Mouse (Mus musculus): ENCODE measurements at regions not wholly inside any gene's neighbourhood (a gene's known extent, or its start where the extent isn't known, plus 50 kb on each side); places are given as distances from the start of the nearest gene placed in this dataset.

DNA sequence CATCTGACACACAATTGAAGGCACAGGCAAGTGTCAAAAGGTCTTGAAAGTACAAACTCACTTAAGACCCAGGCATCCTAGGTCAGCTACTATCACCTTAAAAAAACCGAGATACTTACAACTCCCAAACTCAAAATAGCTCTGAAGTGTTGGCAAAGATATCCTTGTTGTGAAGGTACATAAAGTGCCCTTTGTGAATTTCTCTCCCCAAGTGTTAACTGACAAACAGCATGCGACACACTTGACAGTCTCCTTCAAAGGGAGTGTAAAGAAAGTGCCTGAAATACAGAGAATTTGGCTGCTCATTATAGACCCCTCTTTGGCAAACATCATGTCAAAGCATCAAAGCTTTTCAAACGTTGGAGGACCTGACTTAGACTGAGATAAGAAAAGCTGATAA lies 2634.2 kb downstream of the 9330182O14Rik start:
- in situ Hi-C loops (cut with MboI, MseI), result no loop called here

DNA sequence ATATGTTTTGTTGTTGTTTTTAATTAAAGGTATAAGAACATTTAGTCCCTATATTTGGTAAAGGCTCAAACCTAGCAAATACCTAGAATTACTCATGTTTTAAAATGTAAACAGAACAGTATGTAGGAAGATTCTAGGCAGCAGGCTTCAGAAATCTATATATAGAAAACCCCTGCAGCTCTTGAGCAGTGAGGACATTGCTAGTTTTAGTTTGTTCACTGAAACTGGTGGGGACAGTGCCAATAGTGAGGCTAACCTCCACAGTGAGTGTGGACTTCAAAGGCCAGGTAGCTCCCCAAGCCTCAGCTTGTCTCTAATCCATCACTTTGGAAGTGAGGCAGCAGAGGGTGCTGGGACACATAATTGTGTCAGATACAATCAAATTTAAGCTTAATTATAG lies 2645.7 kb downstream of the 9330182O14Rik start:
- in situ Hi-C loops (cut with MboI, MseI), result no loop called here

DNA sequence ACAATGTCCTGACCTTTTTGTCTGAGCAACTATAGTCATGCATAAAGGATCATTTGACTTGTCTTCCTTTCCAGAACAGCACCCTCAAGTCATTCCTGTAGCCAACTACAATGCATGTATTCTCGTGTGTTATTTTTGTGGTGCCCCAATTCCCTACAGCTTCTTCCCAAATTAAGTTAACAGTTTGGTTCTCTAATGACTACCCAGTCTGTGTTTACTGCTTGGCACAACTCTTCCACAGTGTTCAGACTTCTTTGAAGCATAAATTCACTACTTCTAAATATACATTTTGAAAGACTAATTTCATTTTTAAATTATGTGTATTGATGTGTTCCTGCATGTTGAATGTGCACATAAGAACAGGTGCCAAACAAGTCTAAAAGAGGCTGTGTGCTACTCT lies 2667.1 kb downstream of the 9330182O14Rik start:
- in situ Hi-C loops (cut with MboI, MseI), result no loop called here

DNA sequence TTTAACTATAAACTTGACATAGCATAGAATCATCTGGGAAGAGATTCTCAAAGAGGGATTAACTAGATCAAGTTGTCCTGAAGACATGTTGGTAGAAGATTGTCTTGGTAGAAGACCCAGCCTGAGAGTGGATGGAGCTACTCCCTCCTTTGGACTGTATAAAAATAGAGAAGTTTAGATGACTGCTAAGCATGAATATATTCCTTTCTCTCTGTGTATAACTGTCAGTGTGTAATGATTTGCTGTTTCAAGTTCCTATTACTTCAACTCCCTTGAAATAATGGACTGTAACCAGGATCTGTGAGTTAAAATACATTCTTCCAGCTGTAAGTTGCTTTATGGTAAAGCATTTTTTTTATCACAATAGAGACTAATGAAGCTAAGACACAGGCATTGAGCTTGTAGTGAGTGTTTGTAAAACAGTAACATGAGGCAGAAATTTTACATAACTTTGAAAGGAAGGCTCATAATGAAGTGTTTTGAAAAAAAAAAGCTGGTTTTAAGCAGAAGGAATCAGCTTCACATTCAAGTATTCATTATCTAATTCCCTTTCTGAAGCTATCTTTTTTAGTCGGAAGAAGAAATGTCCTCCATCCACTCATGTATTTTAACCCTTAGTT lies 2676.8 kb downstream of the 9330182O14Rik start:
- in situ Hi-C loops (cut with MboI, MseI), result no loop called here

DNA sequence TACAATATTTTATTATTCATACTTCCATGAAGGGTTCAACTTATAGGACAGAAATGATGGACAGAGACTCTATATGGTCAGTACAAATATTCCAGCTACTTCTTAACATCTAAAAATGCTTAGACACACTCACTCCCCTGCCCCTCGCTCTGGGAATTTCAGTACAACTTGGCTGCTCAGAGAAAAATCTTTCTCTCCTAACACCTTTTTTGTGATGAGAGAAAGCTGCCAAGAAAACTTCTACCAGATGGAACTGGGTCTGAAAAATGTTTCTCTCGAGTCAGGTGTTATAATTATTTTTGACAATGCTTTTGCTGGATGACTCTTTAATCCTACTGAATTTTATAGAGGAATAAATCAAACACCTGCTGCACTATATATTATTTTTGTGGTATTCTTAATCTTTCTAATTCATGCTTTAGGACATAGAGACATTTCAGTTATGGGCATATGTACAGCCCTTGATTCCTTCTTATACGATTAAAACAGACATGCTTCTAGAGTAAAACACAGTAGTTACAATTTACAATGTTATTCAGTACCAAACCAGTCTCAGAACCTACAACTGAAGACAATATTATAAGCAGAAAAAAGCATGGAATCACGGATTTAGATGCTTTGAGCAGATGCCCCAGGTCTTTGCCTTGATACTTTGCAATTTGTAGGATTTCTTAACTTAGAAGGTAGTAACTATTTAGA lies 2681.0 kb downstream of the 9330182O14Rik start:
- in situ Hi-C loops (cut with MboI, MseI), result no loop called here

DNA sequence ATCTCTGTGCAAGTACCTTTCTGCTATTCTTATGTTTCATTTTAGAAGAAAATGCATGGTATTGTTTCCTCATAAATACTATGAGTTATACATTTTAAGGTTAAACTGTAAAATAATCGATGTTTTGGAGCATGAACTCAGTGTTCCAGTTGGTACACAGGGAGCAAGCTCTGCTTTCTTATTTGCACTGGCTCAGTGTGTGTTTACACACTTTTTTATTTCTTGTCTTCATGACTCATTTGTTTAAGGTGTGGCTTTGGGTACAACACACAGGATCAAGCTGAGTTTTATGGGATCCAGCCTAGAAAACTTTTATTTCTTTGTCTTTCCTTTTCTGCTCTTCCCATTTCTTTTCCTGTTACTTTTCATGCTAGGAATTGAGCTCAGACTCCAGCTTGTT lies 2704.7 kb downstream of the 9330182O14Rik start:
- in situ Hi-C loops (cut with MboI, MseI), result no loop called here

DNA sequence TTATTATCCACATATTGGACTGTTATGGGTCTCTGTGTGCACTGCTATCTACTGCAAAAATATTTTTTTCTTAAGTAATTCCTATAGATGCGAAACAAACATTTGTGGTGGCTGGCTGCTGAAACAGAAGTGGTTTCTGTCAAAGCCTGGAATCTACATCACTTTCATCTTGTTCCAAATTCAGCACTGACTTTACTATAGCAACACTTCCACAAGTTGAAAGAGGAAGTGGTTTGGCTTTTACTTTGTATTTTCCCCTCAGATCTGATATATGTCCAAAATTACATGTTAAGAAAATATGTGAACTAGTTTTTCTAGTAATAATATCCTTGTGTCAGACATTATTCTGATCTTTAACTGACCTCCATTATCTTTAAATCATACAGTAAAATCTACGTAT lies 2715.8 kb downstream of the 9330182O14Rik start:
- in situ Hi-C loops (cut with MboI, MseI), result no loop called here

DNA sequence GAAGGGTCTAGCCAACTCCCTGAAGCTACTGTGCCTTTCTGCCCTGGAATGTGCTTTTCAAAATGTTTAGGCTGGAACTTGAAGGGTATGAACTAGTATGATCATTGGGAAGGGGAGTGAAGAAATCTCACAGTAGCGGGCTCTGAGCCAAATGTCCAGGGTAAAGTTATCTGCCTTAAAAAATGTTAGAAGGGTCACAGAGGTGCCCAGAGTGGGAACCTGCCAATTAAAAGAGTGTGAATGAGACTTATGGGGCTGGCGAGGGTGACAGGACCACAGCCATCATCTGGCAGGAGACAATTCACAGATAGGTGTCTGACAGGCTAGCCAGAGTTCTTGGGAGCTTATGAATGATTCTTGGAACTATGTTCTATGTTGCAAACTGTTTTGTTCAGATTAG lies 2738.3 kb downstream of the 9330182O14Rik start:
- in situ Hi-C loops (cut with MboI, MseI), result no loop called here

DNA sequence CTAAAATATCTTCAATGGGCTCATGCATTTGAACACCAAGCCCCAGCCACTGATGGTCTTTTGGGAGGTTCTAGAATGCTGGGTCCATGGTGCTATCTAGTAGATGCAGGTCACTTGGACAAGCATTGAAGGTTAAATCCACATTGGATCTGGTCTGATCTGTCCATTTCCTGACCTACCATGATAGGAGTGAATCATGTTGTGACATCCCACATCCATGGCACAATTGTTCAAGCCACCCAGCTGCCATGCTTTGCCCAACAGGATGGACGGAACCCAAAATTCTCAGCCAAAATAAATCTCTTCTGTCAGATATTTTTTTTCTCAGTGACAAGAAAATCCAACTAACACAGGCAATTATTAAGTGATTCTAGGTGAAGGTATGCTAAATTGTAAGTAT lies 2760.4 kb downstream of the 9330182O14Rik start:
- in situ Hi-C loops (cut with MboI, MseI), result no loop called here

DNA sequence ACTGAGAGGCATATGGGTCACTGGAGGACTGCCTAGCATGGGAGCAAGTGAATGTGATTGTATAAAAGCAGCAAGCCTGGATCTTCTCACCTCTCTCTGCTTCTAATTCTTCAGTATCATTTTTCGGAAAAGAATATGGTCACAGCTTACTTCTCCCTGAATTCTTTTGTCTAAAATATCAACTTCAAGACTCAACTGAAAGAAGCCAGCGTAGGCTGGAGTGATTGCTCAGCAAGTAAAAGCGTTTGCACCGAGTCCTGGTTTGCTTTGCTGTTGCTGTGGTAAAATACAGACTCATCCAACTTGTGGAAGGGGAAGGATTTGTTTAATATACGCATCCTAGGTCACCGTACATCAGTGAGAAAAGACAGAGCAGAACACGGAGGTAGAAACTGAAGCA lies 2765.9 kb downstream of the 9330182O14Rik start:
- in situ Hi-C loops (cut with MboI, MseI), result loop anchor here (25.0 kb wide), 1 partner anchor 913 kb away; no protein-coding TSS in a partner anchor

DNA sequence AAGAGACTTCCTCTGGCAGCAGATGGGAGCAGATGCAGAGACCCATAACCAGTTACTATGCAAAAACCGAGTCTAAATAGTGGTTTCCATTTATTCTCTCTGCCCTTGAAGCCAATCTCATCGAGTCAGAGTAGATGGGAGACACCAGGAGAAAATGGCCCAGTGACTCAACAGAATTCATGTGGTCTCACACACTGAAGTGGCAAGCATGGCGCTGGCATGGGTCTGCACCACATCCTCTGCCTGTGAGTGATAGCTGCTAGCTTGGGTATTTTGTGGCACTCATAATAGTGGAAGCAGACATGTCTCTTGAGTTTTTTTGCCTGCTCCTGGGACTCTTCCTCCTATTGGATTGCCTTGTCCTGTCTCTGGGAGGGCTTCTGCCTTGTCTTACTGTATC lies 2767.6 kb downstream of the 9330182O14Rik start:
- in situ Hi-C loops (cut with MboI, MseI), result loop anchor here (25.0 kb wide), 1 partner anchor 914 kb away; no protein-coding TSS in a partner anchor

DNA sequence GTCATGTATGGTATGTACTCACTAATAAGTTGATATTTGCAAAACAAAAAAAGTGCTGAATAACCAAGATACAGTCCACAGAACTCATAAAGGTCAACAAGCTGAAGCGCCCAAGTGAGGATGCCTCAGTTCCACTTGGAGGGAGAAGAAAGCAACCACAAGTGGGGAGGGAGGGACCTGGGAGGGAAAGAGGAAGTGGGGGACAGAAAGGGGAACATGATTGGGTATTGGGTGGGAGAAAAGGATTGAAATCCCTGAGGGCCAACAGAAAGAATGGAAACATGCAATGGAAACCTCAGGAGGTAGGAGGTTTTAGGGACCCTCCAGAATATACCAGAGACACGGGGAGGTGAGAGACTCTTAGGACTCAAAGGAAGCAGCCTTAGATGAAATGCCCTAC lies 2777.2 kb downstream of the 9330182O14Rik start:
- in situ Hi-C loops (cut with MboI, MseI), result loop anchor here (25.0 kb wide), 1 partner anchor 924 kb away; no protein-coding TSS in a partner anchor

DNA sequence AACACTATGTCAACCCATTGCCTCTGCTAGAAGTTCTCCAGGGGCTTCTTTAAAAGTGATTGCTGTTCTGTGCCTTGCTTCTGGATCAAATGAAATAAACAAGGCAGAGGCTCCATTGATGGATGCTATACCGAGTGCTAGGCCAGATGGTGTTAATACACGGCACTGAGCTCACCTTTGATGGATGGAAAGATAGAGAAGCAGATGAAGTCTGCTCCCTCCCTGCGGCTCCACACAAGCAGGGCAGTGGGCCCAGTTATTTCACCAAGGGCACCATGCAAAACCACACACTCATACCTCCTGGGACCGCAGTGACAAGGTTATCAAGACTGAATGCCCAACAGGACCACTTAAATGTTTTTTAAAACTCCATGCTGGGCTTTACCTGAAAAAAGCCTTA lies 2778.7 kb downstream of the 9330182O14Rik start:
- in situ Hi-C loops (cut with MboI, MseI), result loop anchor here (25.0 kb wide), 1 partner anchor 926 kb away; no protein-coding TSS in a partner anchor

DNA sequence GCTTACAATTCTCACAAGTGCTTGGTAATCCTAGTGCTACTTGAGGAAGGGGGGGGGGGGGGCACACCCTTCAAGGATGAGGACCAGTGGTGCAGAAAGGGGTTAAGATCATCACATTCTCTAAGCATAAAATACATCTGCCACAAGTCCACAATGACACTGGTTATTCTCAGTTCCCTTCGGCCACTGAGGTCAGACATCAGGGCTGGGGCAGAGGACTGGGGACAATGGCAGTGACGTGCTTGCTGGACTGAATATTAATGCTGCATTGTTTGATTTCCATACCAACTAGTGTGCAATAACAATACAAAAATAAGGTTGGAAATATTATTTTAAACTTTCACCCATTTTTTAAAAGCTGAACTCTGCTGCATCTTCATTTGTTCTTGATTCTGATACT lies 2779.1 kb downstream of the 9330182O14Rik start:
- in situ Hi-C loops (cut with MboI, MseI), result loop anchor here (25.0 kb wide), 1 partner anchor 926 kb away; no protein-coding TSS in a partner anchor

DNA sequence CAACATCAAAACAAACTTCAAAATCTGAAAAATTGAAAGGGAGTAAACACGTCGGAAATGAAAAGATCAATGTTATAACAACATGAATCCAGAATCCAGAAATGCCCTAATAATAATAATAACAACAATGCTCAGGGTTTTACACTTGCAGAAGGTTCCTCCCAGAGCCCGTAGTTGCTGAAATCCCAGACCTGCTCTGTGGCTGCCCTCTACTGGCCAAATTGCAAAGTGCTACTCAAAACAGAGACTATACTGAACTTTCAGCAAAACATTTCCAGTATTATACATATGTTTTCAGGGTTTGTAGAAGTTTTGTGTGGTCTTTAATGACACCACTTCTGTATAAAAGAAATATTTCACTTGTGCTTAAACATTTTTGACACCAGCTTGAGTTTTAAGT lies 2779.9 kb downstream of the 9330182O14Rik start:
- in situ Hi-C loops (cut with MboI, MseI), result loop anchor here (25.0 kb wide), 1 partner anchor 927 kb away; no protein-coding TSS in a partner anchor

DNA sequence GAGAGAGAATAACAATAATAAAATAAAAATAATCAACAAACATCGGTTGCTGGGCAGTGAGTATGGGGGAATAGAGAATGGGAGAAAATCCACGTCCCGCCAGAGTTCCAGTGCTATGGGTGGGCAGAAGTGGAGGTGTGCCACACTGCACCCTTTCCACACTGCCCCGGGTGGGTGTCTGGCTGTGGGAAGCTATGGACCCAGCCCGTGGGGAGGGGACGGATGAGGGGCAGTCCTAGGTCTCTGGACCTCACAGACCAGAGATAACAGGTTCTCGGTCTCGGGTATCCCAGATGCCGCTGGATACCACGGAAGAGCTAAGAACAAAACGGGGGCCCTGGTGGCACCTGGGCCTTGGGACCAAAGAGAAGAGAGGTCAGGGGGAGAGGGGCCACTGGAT lies 2781.0 kb downstream of the 9330182O14Rik start:
- in situ Hi-C loops (cut with MboI, MseI), result loop anchor here (25.0 kb wide), 1 partner anchor 928 kb away; no protein-coding TSS in a partner anchor

DNA sequence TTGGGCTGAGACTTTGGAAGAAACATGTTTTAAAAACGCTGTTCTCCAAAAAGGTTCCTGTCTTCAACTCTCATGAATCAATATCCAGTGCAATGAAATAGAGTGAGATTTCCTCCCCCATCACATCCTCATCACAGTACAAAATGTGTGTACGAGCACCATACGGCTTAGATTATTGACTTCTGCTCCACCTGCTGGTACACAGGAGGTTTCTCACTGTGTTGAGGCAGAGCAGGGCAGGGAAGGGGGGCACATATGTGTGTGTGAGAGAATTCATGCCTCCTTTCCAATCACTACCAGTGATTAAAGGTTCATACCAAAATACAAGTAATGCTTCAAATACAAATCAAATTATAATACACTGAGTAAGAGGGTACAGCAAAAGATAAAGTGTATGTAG lies 2787.5 kb downstream of the 9330182O14Rik start:
- in situ Hi-C loops (cut with MboI, MseI), result loop anchor here (25.0 kb wide), 1 partner anchor 934 kb away; no protein-coding TSS in a partner anchor

DNA sequence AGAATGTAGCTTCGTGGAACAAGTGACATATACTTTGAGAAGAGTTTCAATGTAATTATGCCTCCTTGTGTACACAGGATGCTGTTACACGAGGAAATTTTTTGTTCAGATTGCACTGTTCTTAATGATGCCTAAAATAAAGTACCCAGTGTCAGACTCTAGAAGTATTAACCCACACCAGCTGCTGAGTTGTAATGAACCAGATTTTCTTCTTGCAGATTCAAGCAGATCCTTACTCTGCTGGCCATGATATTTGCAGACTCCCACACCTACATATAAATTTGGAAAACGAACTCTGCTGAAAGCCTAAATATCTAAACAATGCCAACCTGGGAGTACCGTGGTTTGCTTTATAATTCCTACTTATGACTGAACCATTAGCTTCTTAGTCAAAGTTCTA lies 2794.2 kb downstream of the 9330182O14Rik start:
- in situ Hi-C loops (cut with MboI, MseI), result no loop called here

DNA sequence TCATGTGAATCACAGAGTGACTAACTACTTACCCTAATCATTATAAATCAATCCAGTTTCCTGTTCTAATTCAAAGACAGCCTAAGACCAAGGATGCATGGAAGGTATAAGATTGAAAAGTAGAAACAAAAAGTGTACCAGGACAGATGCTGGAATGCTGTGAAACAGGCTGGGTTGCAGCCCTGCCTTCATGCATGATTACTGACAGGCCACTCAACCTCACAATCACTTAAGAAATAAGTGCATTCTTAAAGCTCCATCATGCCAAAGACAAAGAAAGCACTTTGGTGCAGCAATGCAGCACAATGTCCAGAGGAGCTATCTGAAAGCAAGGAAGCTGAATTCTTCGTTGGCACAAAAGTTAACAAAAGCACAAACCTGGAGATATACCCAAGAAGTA lies 2810.4 kb downstream of the 9330182O14Rik start:
- in situ Hi-C loops (cut with MboI, MseI), result no loop called here

DNA sequence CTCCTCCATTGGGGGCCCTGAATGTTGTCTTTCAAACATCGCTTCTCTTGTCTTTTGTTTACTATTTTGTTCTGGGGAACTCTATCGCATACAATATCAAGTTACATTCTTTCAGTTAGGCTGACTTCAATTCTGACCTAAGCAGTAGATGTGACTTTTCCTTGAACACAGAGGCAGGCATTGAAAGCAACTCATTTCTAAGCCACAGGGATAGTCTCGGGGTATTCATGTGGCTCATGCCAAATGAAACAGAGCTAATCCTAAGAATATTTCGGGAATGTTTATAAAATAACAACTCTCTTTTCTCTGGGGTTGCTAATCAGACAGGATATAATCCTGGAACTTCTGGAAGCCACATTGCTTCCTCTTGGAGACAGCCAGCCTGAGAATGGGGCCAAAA lies 2821.0 kb downstream of the 9330182O14Rik start:
- in situ Hi-C loops (cut with MboI, MseI), result no loop called here

DNA sequence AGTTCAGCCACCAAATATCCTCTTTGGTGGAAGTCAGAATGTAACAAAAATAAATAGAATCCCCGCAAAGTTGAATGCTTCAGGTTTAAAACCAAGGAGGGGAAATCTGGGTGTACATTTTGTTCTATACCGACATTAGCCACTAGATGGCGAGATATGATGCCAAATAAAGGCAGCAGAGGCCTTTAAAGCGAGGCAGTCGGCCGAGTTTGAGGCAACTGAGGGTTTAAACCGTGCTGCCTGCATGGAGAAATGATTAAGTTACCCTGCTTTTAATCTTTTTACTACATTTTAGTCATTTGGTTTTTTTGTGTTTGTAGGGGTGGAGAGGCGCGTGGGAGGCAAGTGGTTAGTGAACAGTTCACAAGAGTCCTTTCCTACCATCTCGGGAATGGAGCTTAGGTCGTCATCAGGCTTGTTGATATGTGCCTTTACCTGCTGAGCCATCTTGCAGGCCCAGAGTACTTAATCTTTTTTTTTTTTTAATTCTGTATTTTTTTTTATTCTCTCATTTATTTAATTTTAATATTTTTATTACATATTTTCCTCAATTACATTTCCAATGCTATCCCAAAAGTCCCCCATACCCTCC lies 2828.7 kb downstream of the 9330182O14Rik start:
- in situ Hi-C loops (cut with MboI, MseI), result no loop called here

DNA sequence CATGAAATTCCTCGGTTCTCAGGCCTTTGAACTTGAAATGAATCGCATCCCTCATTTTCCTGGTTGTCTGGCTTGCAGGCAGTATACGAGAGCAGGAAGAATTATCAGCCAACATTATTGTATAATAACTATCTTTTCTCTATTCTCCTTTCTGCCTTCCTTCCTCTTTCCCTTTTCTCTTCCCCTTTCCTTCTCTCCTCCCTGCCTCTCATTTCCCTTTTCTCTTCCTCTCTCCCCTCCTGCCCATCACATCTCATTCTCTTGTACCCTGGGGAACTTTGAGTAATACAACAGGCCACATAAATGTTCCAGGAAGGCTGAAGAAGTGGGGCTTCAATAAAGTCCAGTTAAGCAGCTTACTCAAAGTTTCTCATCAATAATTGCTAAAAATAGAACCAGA lies 2831.1 kb downstream of the 9330182O14Rik start:
- in situ Hi-C loops (cut with MboI, MseI), result no loop called here
